Mouse (Mus musculus) erythroblast, embryonic 14.5 days (primary cell): ENCODE data around the gene Nav1. TPM values are rescaled to one million over a fixed set of nuclear protein-coding genes. Genes with fewer than 3 reads are reported as not detected.

Source experiments
- H3K27me3 ChIP-seq: 2 replicates; pipeline ENCODE4 v1.6.1; 2012; ENCODE audit warnings: inconsistent platforms; ENCODE audit not compliant: control insufficient read depth
- H3K36me3 ChIP-seq: 2 replicates; pipeline ENCODE4 v1.6.1; 2012; ENCODE audit warnings: mild to moderate bottlenecking, inconsistent platforms; ENCODE audit not compliant: control insufficient read depth
- H3K4me1 ChIP-seq: 2 replicates; pipeline ENCODE4 v1.6.1; 2012; ENCODE audit warnings: inconsistent platforms; ENCODE audit not compliant: control insufficient read depth
- H3K4me3 ChIP-seq: replicated peaks from 2 replicates; pipeline ENCODE3; 2012; ENCODE audit warnings: moderate library complexity, mild to moderate bottlenecking, inconsistent platforms
- H3K9me3 ChIP-seq: 2 replicates; pipeline ENCODE4 v1.6.1; 2012; ENCODE audit warnings: low read length, inconsistent platforms, mixed read lengths; ENCODE audit not compliant: control insufficient read depth
- GATA1 ChIP-seq: IDR thresholded peaks from 2 replicates; pipeline ENCODE4 v1.6.1; 2012; ENCODE audit warnings: low read length, inconsistent platforms, mixed read lengths
- TAL1 ChIP-seq: IDR thresholded peaks from 3 replicates; pipeline ENCODE4 v1.6.1; 2012; ENCODE audit warnings: low read length, inconsistent platforms, mixed read lengths
- polyA plus RNA-seq: library from polyadenylated mRNA; stranded (reverse); fragments of >175 nt; gene quantifications from 2 replicates; pipeline ENCODE4 v1.2.3, GENCODE M21; 2012

Nav1 gene
- polyA plus RNA-seq, 1 experiment = 0.01 TPM

DNA sequence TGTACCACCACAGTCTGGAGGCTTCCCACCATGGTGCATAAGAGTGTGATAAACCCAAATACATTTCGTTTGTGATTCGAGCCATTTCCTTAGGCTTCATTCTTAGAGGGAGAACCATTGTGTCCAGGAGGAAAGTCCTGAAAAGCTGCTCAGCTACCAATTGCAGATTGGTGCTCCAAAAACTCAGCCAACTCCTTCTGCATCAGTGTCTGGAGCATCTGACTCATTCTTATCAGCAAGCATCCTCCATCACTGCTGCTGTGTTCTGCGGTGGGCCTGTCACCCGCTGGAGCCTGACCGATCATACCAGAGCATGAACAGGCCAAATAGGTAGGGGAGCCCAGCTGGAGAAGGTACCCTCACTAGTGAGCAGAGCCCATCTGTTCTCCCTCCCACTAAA is 16.0 kb upstream of the Nav1 start:
- Histone ChIP-seq H3K36me3 (no peaks in the 10 kb centered on the region), H3K9me3 (no peaks in the 10 kb centered on the region), H3K27me3 (no peaks in the 10 kb centered on the region; the same call in 1 of the 2 replicates), H3K4me3 (no peak overlapping the region), H3K4me1 (no peaks in the 10 kb centered on the region)
- TF ChIP-seq GATA1 (no peak), TAL1 (no peak)

DNA sequence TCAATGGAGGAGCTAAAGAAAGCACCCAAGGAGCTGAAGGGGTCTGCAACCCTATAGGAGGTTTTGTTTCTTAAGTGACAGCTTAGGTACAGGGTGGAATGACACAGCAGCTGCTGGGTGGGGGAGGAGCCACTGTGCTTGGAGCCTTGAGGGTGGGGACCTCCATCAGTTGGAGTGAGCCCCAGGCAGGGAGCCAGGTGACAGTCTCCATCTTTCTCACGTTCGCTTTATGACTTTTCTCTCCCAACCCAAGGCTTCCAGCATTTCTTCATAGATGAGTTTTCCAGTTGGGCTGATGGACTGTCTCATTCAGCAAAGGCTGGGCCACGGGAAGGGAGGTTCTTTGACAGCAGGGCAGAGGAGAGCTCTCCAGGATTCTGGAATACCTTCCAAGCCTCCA is 14.2 kb upstream of the Nav1 start:
- Histone ChIP-seq H3K27me3 (no peaks in the 10 kb centered on the region; the same call in 1 of the 2 replicates), H3K9me3 (no peaks in the 10 kb centered on the region), H3K4me3 (no peak overlapping the region), H3K36me3 (no peaks in the 10 kb centered on the region), H3K4me1 (no peaks in the 10 kb centered on the region)
- TF ChIP-seq GATA1 = no peak
- TF ChIP-seq TAL1 = no peak

DNA sequence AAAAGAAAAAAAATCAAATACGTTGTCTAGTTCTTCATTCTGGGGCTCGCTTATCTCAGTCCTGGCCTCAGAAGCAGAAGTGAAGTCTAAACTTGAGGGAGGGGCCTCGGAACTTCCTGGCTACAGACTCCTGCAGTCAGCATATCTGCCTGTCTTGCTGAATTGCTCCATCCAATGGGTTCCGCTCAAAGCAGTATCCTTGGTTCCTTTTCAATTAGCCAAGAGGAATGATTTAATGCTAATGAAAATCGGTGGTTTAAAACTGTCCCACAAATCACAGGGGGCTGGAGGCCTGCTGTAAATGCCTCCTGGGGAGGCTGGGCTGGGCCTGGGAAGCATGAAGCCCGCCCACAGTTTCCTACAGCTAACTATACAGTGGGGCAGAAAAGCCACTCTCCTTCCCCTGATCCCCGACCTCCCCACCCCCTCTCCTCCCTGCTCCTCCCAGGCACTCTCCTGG is 12.9 kb upstream of the Nav1 start:
- no peaks in the 10 kb centered on the region for H3K9me3 ChIP-seq
- H3K36me3 ChIP-seq = no peaks in the 10 kb centered on the region
- H3K27me3 ChIP-seq = no peaks in the 10 kb centered on the region; the same call in 1 of the 2 replicates
- TF ChIP-seq GATA1 (no peak), TAL1 (no peak)
- no peak overlapping the region for H3K4me3 ChIP-seq
- no peaks in the 10 kb centered on the region for H3K4me1 ChIP-seq

- H3K4me3 ChIP-seq = no peak overlapping the region
- no peaks in the 10 kb centered on the region for H3K4me1 ChIP-seq
- H3K9me3 ChIP-seq = no peaks in the 10 kb centered on the region
- no peaks in the 10 kb centered on the region; the same call in 1 of the 2 replicates for H3K27me3 ChIP-seq
- TF ChIP-seq TAL1 = no peak
- TF ChIP-seq GATA1 = no peak
- no peaks in the 10 kb centered on the region for H3K36me3 ChIP-seq
These were observed 12.0 kb upstream of the Nav1 start for GRCm38 (mm10) chr1:135619130-135619529.

DNA sequence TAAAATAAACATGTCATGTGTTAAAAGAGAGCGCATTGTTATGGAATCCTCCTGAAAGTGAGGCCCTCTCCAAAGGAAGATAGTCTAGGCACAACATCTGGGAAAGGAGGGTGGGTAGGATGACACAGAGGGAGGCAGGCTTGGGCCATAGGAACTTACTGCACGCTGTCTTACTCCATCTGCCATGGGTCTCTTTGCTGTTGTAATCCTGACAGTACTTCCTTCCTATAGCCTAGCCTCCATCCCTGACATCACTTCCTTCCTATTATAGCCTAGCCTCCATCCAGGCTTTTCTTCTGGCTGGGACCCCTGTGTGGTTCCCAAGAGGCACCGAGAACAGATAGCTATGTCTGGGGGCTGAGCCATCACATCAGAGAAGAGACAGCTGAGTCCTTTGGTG is 10.2 kb upstream of the Nav1 start:
- no peaks in the 10 kb centered on the region for H3K4me1 ChIP-seq
- H3K27me3 ChIP-seq = no peaks in the 10 kb centered on the region; the same call in 1 of the 2 replicates
- H3K4me3 ChIP-seq = no peak overlapping the region
- H3K9me3 ChIP-seq = no peaks in the 10 kb centered on the region
- TF ChIP-seq TAL1 = no peak
- no peak for TF ChIP-seq GATA1
- no peaks in the 10 kb centered on the region for H3K36me3 ChIP-seq

DNA sequence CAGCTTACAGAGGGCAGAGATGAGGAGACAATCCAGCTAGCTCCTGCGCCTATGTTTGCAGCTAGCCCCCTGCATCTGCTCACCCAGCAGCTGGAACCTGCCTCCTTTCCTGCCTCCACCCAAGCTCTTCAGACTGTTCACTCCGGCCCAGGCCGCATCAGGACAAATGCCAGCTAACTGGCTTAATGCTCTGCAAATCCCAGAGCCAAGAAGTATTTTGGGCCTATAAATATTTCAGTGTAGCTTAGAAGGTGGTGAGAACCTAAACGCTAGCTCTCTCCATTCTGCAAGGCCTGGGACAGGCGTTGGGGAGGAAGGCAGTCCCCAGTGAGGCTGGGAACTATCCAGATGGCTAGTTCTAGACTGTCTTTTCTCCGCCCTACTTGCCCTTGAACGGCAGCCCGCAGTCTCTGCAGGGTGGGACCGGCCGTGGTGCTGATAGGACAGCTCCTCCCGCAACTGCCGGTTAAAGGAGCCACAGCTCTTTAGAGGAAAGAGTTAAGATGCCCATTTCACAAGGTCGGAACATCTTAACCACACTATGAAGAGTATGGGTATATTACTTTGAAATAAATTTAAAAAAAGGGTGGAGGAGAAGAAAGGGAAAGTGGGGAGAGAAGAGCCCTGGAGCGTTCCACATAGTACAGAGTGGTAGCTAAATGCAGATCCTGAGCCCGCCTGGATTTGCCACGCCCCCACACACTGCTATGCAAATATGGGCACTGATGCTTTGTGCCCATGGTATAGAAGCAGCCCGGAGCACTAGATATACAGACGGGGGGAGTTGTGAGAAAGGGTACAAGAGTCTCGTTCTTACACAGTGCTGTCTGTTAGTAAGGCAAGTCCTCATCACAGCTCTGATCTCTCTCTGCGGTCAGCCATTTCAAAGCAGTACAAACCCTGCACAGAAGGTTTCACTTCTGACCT is 8.9 kb upstream of the Nav1 start:
- Histone ChIP-seq H3K27me3 (no peaks in the 10 kb centered on the region; the same call in 1 of the 2 replicates), H3K36me3 (no peaks in the 10 kb centered on the region), H3K4me1 (no peaks in the 10 kb centered on the region), H3K4me3 (no peak overlapping the region), H3K9me3 (no peaks in the 10 kb centered on the region)
- no peak for TF ChIP-seq TAL1
- no peak for TF ChIP-seq GATA1

- TF ChIP-seq GATA1 (no peak), TAL1 (no peak)
- Histone ChIP-seq H3K36me3 (no peaks in the 10 kb centered on the region), H3K27me3 (no peaks in the 10 kb centered on the region), H3K4me3 (no peak overlapping the region), H3K9me3 (no peaks in the 10 kb centered on the region), H3K4me1 (no peaks in the 10 kb centered on the region)
These were observed 2.5 kb upstream of the Nav1 start for GRCm38 (mm10) chr1:135609621-135610020.

DNA sequence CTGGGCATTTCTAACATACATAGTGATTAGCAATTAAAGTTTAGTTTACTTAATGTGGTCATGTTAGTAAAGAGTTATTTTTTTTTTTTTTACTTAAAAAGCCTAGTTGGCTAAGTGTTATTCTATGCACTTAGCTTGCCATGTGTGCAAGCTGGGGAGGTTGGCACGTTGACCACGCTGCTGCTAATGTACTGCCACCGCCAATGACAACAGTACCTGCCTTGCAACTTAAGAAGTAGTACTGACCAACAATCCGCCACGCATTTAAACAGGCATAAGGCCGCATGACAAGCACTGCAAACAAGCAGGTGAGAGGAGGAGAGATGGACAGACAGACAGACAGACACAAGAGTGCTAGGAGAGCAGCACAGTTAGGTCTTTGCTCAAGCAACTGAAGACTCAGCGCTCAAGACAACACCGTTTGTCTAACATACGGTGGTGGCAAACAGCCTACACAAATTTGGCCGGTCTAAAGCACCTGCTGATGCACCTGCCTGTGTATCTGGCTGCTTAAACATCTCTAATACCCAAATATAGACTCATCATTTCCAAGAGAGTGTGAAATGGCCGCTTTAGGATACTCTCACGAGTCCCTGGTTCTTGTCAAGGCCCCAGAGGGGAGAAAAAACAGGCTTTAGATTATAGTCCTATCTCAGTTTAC is 610 bp downstream of the Nav1 start:
- TF ChIP-seq TAL1 (no peak), GATA1 (no peak)
- H3K36me3 ChIP-seq = no peaks in the 10 kb centered on the region
- H3K4me3 ChIP-seq = no peak overlapping the region
- no peaks in the 10 kb centered on the region for H3K4me1 ChIP-seq
- no peaks in the 10 kb centered on the region for H3K27me3 ChIP-seq
- no peaks in the 10 kb centered on the region for H3K9me3 ChIP-seq

- H3K36me3 ChIP-seq = no peaks in the 10 kb centered on the region
- no peaks in the 10 kb centered on the region for H3K4me1 ChIP-seq
- H3K4me3 ChIP-seq = no peak overlapping the region
- TF ChIP-seq TAL1 = no peak
- TF ChIP-seq GATA1 = no peak
- no peaks in the 10 kb centered on the region for H3K9me3 ChIP-seq
- H3K27me3 ChIP-seq = no peaks in the 10 kb centered on the region
These were observed 1.6 kb downstream of the Nav1 start for GRCm38 (mm10) chr1:135605530-135605929.
